Mouse (Mus musculus) mature B cell (primary cell): ENCODE results near the gene Gm49721.
"Not testable (repeated sequence)": the region's sequence is repeated elsewhere in the genome, so short reads cannot be mapped to it uniquely, and the experiment has no call there.

Source experiments
- in situ Hi-C: fragments of 300-500 bp; cut with MboI; formaldehyde crosslinking; loops from 2 replicates; pipeline ENCODE4 v1.14.3; 2019

Gene Gm49721

DNA sequence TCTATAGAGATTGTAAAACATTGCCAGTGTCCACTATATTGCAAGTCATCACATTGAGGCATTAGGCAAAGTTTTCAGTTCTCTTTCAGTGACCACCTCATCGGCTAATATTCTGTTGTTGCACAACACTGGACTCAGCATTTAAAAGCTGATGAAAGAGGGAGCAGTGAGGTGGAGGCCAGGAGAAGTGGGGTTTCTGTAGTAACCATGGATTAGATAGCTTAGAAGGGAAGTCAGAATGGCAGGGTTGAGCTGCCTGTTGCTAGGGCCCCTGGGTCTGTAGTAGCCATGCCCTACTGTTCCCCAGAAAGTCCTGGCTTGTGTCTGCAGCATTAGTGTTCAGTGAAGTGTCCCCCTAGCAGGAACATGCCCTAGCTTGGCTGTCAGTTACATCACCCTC lies 7.4 kb downstream of the Gm49721 start:
- in situ Hi-C loops: not testable (repeated sequence)

- in situ Hi-C loops: not testable (repeated sequence)
Measured at GRCm38 (mm10) chr17:6995504-6995903, 16.8 kb downstream of the Gm49721 start.

GRCm38 (mm10) chr17:6996826-6997225 lies 18.1 kb downstream of the Gm49721 start:
- in situ Hi-C loops: not testable (repeated sequence)

- in situ Hi-C loops: not testable (repeated sequence)
Measured at GRCm38 (mm10) chr17:6997778-6998490, 19.2 kb downstream of the Gm49721 start.

GRCm38 (mm10) chr17:7001790-7002585 lies 23.3 kb downstream of the Gm49721 start:
- in situ Hi-C loops: not testable (repeated sequence)

GRCm38 (mm10) chr17:7003392-7003791 lies 24.7 kb downstream of the Gm49721 start:
- in situ Hi-C loops: not testable (repeated sequence)

DNA sequence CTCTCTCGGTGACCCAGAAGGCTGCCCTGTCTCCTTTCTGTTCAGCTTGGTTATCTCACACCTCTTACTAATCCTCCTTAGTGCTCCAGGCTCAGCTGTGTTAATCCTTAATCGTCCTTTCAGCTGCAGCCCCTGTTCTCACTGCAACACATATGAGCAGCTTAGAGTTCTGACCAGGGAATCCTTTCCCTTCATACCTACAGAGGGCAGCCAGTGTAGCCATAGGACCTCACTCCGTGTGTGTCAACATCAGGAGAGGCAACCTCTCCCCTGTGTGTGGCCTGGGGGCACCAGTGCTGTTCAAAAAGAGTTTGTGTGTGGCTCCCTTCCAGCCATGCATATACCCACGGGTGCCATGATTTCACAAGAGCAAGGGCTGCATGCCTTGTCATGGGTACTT lies 26.9 kb downstream of the Gm49721 start:
- in situ Hi-C loops: not testable (repeated sequence)

DNA sequence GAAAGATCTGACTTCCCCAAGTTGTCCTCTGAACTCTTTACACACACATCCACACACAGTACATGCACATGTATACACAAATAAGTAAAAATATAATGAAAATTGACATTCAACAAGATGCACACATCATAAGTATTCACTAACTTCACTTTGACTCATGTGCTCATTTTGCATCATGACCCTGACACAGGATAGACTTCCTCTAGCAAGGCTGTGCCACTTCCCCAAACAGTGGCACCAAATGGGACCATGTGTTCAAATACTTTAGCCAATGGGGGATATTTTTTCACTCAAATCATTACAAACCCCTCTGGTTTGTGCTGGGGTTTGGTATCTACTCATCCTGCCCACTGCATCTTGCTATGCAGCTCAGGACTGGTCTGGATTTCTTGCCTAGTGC lies 30.2 kb downstream of the Gm49721 start:
- in situ Hi-C loops: not testable (repeated sequence)

GRCm38 (mm10) chr17:7009440-7009839 lies 30.7 kb downstream of the Gm49721 start:
- in situ Hi-C loops: not testable (repeated sequence)

DNA sequence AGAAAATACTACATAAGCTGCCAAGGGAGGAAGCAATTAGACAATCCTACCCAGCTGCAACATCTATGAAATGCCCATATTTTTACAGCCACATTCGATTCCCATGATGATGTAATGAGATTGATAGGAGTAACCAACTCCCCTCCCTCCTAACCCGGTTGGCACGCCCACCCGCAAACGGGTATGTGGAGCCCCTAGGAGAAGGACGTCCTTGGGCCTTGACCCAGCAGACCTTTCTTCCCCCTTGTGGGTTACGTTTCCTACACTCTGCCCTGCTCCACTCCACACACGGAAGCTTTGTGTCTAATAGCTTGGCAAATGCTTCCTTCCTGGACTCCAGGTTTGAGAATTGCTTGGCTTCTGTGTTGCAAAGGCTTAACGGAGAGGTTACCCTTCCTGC lies 31.2 kb downstream of the Gm49721 start:
- in situ Hi-C loops: not testable (repeated sequence)

DNA sequence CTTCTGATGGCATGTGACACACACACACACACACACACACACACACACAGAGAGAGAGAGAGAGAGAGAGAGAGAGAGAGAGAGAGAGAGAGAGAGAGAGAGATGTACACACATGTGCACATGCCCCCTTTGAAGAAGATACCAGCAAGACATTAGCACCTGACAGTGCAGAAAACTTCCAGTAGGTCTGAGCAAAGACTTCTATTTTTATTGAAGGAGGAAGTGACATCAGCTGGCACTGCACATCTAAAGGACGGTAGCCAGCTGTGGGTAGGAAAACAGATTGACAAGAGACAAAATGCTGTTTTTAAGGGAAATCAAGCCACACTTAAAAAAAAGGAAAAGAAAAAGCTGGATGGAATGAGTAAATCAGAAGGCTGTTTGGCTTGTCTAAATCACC lies 35.5 kb downstream of the Gm49721 start:
- in situ Hi-C loops: not testable (repeated sequence)

DNA sequence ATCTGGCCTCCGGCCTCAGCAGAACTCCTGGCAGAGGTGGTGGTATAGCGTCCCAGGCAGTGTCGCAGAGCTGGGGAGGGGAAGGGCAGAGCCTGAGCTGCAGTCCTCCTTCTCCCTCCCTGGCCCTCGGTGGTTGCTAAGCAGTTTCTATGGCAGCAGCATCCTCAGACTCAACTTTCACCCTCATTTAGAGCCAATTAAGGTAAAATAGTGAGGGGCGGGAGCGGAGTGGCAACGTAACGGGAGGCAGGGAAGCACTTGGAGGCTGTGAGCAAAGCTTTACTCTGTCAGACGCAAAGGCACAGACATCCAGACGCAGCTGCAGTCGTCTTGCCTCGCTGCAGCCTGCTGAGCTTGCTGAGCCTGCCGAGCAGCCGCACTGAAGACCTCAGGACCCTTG lies 46.6 kb downstream of the Gm49721 start, which contains the start of gene Gm1604a:
Gene Gm1604a, plus strand, starts transcription at position 312 of the 400 bp plus-strand sequence.
- in situ Hi-C loops: not testable (repeated sequence)

DNA sequence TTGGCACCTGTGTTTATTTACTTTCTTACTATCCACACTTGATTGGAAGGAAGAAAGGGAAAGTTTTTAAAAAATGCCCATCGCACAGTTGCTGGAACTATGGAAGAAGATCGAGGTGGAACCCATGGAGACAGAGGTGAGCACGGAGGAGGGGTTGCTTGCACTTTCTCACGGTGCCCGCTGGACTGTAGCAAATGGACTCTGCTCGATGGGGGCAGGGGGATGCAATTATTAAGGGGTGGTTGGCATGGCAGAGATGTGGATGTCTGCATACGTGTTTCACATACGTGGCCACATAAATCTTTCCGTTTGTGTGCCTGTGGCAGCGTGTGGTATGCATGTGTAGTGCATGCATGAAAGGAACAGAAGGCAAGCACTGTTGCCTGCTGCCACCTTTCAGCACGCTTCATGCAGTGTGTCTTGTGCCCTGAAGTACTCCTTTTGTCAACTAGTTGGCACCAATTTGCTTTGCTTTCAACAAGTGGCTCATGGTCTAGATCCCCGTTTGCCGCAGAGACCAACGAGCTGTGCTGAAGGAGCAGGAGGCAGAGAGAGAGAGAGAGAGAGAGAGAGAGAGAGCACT lies 47.2 kb downstream of the Gm49721 start:
- in situ Hi-C loops: not testable (repeated sequence)

- in situ Hi-C loops: not testable (repeated sequence)
Measured at GRCm38 (mm10) chr17:7030204-7030603, 51.5 kb downstream of the Gm49721 start.

DNA sequence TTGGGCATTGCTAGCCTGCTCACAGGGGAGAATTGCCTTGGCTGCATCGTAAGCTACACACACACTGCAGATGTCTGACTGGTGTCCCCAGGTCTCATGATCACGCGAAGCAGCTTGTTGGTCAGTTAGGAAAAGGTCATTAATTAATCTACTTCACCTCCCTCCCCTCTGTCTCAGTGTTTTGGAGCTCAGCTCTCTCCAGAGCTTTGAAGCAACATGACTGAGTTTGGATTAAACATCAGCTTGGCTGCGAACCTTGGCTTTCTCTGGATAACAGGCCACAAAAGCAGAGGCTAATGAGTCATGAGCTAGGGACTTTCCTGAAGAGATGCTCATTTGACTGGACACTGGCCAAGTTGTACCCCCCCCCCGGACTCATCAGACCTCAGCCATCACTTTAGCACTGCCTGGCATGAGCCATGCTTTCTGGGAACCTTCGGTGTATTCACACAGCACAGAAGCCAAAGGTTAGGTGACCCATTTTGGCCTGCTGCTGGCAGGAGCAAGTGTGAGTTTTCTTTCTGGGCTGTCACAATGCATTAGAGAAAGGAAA lies 52.0 kb downstream of the Gm49721 start:
- in situ Hi-C loops: not testable (repeated sequence)

- in situ Hi-C loops: not testable (repeated sequence)
Measured at GRCm38 (mm10) chr17:7033192-7034166, 54.8 kb downstream of the Gm49721 start.

DNA sequence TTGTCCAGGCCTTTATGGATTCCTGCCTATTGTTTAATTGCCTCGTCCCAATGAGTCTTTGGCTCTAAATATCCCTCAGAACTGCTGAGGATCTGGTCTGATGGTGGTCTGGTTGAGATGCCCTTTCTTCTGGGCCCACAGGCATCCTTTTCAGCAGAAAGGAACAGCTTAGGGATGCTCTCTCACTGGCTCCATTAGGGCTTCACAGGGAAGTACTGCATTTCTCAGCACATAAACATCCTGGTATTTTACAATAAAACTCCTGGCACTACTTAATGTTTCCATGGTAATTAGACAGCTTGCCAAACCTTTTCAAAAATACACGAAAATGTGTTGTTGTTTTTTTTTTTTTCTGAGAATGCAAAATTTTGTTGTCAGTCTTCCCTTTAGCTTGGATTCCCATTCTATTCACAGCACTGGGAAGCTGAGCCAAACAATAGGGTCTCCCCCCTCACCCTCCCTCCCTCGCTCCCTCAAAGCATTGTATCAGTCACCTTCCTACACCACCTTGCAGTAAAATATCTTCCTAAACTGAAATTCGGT lies 90.4 kb downstream of the Gm49721 start:
- in situ Hi-C loops: not testable (repeated sequence)

- in situ Hi-C loops: not testable (repeated sequence)
Measured at GRCm38 (mm10) chr17:7069561-7070240, 91.0 kb downstream of the Gm49721 start.

DNA sequence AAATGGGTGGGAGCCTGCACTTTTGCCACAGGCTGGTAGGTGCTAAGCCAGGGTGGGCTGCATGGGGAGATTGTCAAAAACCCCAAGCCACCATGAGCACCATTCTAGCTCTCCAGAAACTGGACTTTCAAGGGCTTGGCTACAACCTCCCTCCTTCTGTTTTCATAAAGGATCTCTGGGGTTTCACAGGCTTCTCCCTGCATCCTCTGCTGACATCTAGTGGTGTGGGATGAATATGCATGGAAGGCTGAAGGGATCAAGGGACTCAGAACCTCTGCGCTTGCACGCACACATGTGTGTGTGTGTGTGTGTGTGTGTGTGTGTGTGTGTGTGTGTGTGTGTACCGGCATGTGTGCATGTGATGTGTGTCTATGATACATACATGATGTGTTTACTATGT lies 95.8 kb downstream of the Gm49721 start:
- in situ Hi-C loops: not testable (repeated sequence)

- in situ Hi-C loops: not testable (repeated sequence)
Measured at GRCm38 (mm10) chr17:7075519-7075918, 96.8 kb downstream of the Gm49721 start.
